Mouse (Mus musculus) intestine, postnatal 0 days (tissue): ENCODE results near the gene Plxna3. TPM values are rescaled to one million over a fixed set of nuclear protein-coding genes. Genes with fewer than 3 reads are reported as not detected.

Experiments
- ATAC-seq: fragments of 200-750 bp; cut with Nextera tagmentation; 2 replicates; pipeline ENCODE4 v1.8.0; 2017; ENCODE audit warnings: mild to moderate bottlenecking, moderate TSS enrichment, moderate library complexity
- H3K27ac ChIP-seq: fragments of 300-500 bp; sonication (generic); 2 replicates; pipeline ENCODE4 v1.5.1; 2014; ENCODE audit warnings: mild to moderate bottlenecking, low read depth, low read length, moderate library complexity
- H3K27me3 ChIP-seq: fragments of 300-500 bp; sonication (generic); replicated peaks from 2 replicates; pipeline ENCODE4 v1.6.1; 2014; ENCODE audit warnings: low read length, mixed read lengths; ENCODE audit not compliant: control insufficient read depth, insufficient read depth
- H3K36me3 ChIP-seq: fragments of 300-500 bp; sonication (generic); 2 replicates; pipeline ENCODE4 v1.6.1; 2014; ENCODE audit warnings: mild to moderate bottlenecking, moderate library complexity; ENCODE audit not compliant: control insufficient read depth, insufficient read depth
- H3K4me1 ChIP-seq: fragments of 300-500 bp; sonication (generic); replicated peaks from 2 replicates; pipeline ENCODE4 v1.6.1; 2014; ENCODE audit warnings: antibody characterized with exemption, low read length, mixed read lengths; ENCODE audit not compliant: control insufficient read depth, insufficient read depth
- H3K4me2 ChIP-seq: fragments of 300-500 bp; sonication (generic); replicated peaks from 2 replicates; pipeline ENCODE4 v1.6.1; 2014; ENCODE audit warnings: low read depth, mild to moderate bottlenecking, moderate library complexity
- H3K4me3 ChIP-seq: fragments of 300-500 bp; sonication (generic); 2 replicates; pipeline ENCODE4 v1.5.1; 2014; ENCODE audit warnings: low read depth, low read length
- H3K9ac ChIP-seq: fragments of 300-500 bp; sonication (generic); 2 replicates; pipeline ENCODE4 v1.6.1; 2014; ENCODE audit warnings: mild to moderate bottlenecking, low read depth, low read length
- H3K9me3 ChIP-seq: fragments of 300-500 bp; sonication (generic); 2 replicates; pipeline ENCODE4 v1.6.1; 2016; ENCODE audit warnings: mixed run types; ENCODE audit not compliant: control insufficient read depth
- CTCF ChIP-seq: sonication (generic); IDR thresholded peaks from 2 replicates; pipeline ENCODE4 v1.5.1; 2016; ENCODE audit warnings: low read depth, mild to moderate bottlenecking, control low read depth, antibody characterized with exemption, moderate library complexity
- WGBS: fragments of 180-500 bp; shearing (Covaris S2); extraction: QIAGEN DNeasy Blood & Tissue Kit; methylation state at CpG from one replicate; pipeline ENCODE4 v1.1.7; 2014; 5-methylcytosine and 5-hydroxymethylcytosine counted together
- polyA plus RNA-seq: library from polyadenylated mRNA; unstranded; fragments of >200 nt; fragmentation: Nextera tagmentation; extraction: Ambion mirVana; gene quantifications from 2 replicates; pipeline ENCODE4 v1.2.1, GENCODE M21; 2015

The Plxna3 gene
- polyA plus RNA-seq: 0.93 and 1.3 TPM in 2 replicates

- Histone ChIP-seq H3K4me3 (peak within 1 kb of the TSS; percentile 42), H3K36me3 (no peaks in the 10 kb centered on the region), H3K4me2 (peak within 1 kb of the TSS; percentile 68), H3K4me1 (no peaks in the 10 kb centered on the region), H3K27me3 (no peaks in the 10 kb centered on the region), H3K9me3 (no peaks in the 10 kb centered on the region), H3K27ac (no peak within 1 kb of the TSS), H3K9ac (peak within 1 kb of the TSS; percentile 53)
- TF ChIP-seq CTCF: no peak
- ATAC-seq: peak; percentile 94
- WGBS: 23% methylated on average over 30 of the region's 30 CpGs
These were observed at the start of gene Plxna3 for GRCm38 (mm10) chrX:74328725-74329161. TSS of gene Plxna3 (plus strand) at chrX:74329066.

DNA sequence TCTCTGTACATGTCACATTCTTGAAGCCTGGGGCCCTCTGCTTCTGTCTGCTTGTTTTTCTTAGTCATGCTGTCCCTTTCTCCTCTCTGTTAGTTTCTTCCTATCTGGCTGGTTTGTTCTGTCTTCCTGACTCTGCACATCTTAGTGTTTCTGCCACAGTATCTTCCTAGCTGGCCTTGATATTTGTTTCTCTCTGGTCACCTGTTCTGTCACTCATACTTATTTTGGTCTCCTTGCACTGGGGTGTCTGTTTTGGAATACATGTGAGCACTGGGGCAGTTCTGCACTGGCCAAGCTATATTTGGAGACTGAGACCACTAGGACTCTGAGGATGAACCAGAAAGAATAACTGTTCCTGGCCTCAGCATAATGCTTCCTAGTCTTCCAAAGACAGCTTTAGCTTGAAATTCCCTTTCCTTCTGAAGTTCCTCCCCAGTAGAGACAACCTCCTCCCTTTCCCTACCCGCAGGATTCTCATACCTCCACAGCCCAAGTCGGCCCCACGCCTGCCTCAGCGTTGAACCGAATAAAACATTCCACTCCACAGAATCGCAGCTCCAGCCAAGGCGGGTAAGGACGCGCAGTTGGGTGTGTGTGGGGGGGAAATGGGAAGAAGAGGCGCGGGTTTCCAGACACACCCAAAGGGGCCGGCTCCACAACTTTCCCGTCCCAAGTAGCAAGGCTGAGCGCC lies 47.7 kb upstream of the Plxna3 start:
- 17% methylated on average over 14 of the region's 14 CpGs for WGBS
- Histone ChIP-seq H3K27ac (peak overlapping the region; percentile 54), H3K27me3 (no peaks in the 10 kb centered on the region), H3K4me1 (no peaks in the 10 kb centered on the region), H3K9ac (no peak overlapping the region), H3K4me2 (peak overlapping the region; percentile 70), H3K9me3 (no peaks in the 10 kb centered on the region), H3K36me3 (no peaks in the 10 kb centered on the region), H3K4me3 (peak overlapping the region; percentile 51)
- no peak; the same call in 1 of the 2 replicates for ATAC-seq
- TF ChIP-seq CTCF: no peak

GRCm38 (mm10) chrX:74281732-74282394 lies 47.0 kb upstream of the Plxna3 start, which contains the start of the genes Taz and Dnase1l1:
TSS of gene Taz (plus strand) at chrX:74281912.
TSS of gene Dnase1l1 (minus strand) at chrX:74282337.
- no peaks in the 10 kb centered on the region for H3K9me3 ChIP-seq
- H3K9ac ChIP-seq: peak within 1 kb of the TSS; percentile 65
- H3K27me3 ChIP-seq: no peaks in the 10 kb centered on the region
- 25% methylated on average over 16 of the region's 16 CpGs for WGBS
- TF ChIP-seq CTCF: peak; percentile 22; the same call in 1 of the 2 replicates
- peak within 1 kb of the TSS; percentile 70 for H3K4me2 ChIP-seq
- no peaks in the 10 kb centered on the region for H3K36me3 ChIP-seq
- no peaks in the 10 kb centered on the region for H3K4me1 ChIP-seq
- H3K4me3 ChIP-seq: peak within 1 kb of the TSS; percentile 51
- H3K27ac ChIP-seq: peak within 1 kb of the TSS; percentile 86
- ATAC-seq: peak; percentile 94

GRCm38 (mm10) chrX:74282395-74283091 lies 46.3 kb upstream of the Plxna3 start:
- ATAC-seq: peak; percentile 58
- no peaks in the 10 kb centered on the region for H3K27me3 ChIP-seq
- H3K4me1 ChIP-seq: no peaks in the 10 kb centered on the region
- TF ChIP-seq CTCF: no peak
- no peaks in the 10 kb centered on the region for H3K36me3 ChIP-seq
- peak overlapping the region; percentile 86 for H3K27ac ChIP-seq
- no peaks in the 10 kb centered on the region for H3K9me3 ChIP-seq
- WGBS: 22% methylated on average over 39 of the region's 39 CpGs
- H3K4me3 ChIP-seq: peak overlapping the region; percentile 51
- peak overlapping the region; percentile 65 for H3K9ac ChIP-seq
- H3K4me2 ChIP-seq: peak overlapping the region; percentile 70

DNA sequence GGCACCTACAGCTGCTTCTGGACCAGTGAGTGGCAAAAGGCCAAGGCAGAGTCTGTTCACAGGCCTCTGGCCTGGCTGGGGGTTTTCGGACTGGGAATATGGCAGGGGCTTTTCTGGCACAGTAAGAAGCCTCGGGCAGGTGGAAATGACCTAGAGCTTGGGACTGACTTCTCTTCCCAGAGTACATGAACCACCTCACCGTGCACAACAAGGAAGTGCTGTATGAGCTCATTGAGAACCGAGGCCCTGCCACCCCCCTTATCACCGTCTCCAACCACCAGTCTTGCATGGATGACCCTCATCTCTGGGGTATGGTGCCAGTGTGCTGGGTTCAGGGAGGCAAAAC lies 45.8 kb upstream of the Plxna3 start:
- peak overlapping the region; percentile 70 for H3K4me2 ChIP-seq
- ATAC-seq: peak; percentile 16; the same call in 1 of the 2 replicates
- H3K9ac ChIP-seq: peak overlapping the region; percentile 65
- peak overlapping the region; percentile 86 for H3K27ac ChIP-seq
- H3K27me3 ChIP-seq: no peaks in the 10 kb centered on the region
- WGBS: 32% methylated on average over 5 of the region's 5 CpGs
- peak overlapping the region; percentile 51 for H3K4me3 ChIP-seq
- no peak for TF ChIP-seq CTCF
- H3K4me1 ChIP-seq: no peaks in the 10 kb centered on the region
- no peaks in the 10 kb centered on the region for H3K9me3 ChIP-seq
- no peaks in the 10 kb centered on the region for H3K36me3 ChIP-seq

GRCm38 (mm10) chrX:74293431-74293830 lies 35.4 kb upstream of the Plxna3 start:
- no peak overlapping the region for H3K4me2 ChIP-seq
- H3K27me3 ChIP-seq: no peaks in the 10 kb centered on the region
- H3K27ac ChIP-seq: no peak overlapping the region
- 64% methylated on average over 4 of the region's 4 CpGs for WGBS
- ATAC-seq: no peak
- 0 out of 2 replicates have a peak, but pooled peaks cover 5% of the 10 kb centered on the region for H3K36me3 ChIP-seq
- no peaks in the 10 kb centered on the region for H3K9me3 ChIP-seq
- no peak for TF ChIP-seq CTCF
- no peak overlapping the region for H3K9ac ChIP-seq
- no peaks in the 10 kb centered on the region for H3K4me1 ChIP-seq
- no peak overlapping the region for H3K4me3 ChIP-seq
